Mouse (Mus musculus) CH12.LX (cell line): ENCODE results near the gene Zfp523. TPM values are rescaled to one million over a fixed set of nuclear protein-coding genes. Genes with fewer than 3 reads are reported as not detected.

Experiments used
- DNase-seq: peaks from one replicate; pipeline ENCODE4 v3.0.0-alpha.2; 2013; ENCODE audit errors: extremely low read depth
- H3K27ac ChIP-seq: 2 replicates; pipeline ENCODE4 v1.5.1; 2012; ENCODE audit warnings: low read depth, mild to moderate bottlenecking, control low read depth, moderate library complexity; ENCODE audit not compliant: insufficient read depth
- H3K27me3 ChIP-seq: replicated peaks from 2 replicates; pipeline ENCODE3; 2012; ENCODE audit warnings: inconsistent platforms
- H3K36me3 ChIP-seq, 2 experiments: replicated peaks in 1 of 2; 2 replicates each; pipeline versions ENCODE3 to v1.6.1; 2012; ENCODE audit warnings: inconsistent platforms in 1 of 2, low read length in 1 of 2, mild to moderate bottlenecking in 1 of 2, mixed read lengths in 1 of 2, moderate library complexity in 1 of 2; ENCODE audit not compliant: control insufficient read depth in 1 of 2, insufficient read depth in 1 of 2
- H3K4me1 ChIP-seq, 2 experiments: 2 replicates each; pipeline ENCODE4 v1.6.1; 2012; ENCODE audit warnings: inconsistent platforms in 1 of 2, moderate library complexity in 1 of 2; ENCODE audit not compliant: insufficient read depth in 2 of 2, control insufficient read depth in 1 of 2
- H3K4me2 ChIP-seq: 2 replicates; pipeline ENCODE4 v1.6.1; 2012; ENCODE audit warnings: low read depth, mild to moderate bottlenecking, control low read depth; ENCODE audit not compliant: poor library complexity, insufficient read depth, severe bottlenecking
- H3K4me3 ChIP-seq, 3 experiments: fragments of 150-350 bp in 1 of 3; sonication (generic) in 1 of 3; replicated peaks in 1 of 3; 2 replicates each; pipeline versions ENCODE3 to v1.5.1; 2011 to 2012; ENCODE audit warnings: low read depth in 2 of 3, low read length in 2 of 3, mild to moderate bottlenecking in 2 of 3, moderate library complexity in 2 of 3, control low read depth in 1 of 3, improper control_type of control experiment in 1 of 3, inconsistent platforms in 1 of 3, mixed read lengths in 1 of 3; ENCODE audit not compliant: poor library complexity in 1 of 3
- H3K79me2 ChIP-seq: replicated peaks from 2 replicates; pipeline ENCODE4 v1.6.1; 2012; ENCODE audit warnings: mild to moderate bottlenecking, moderate library complexity; ENCODE audit not compliant: control insufficient read depth, poor library complexity, insufficient read depth, severe bottlenecking; ENCODE audit errors: extremely low read depth
- H3K9ac ChIP-seq: 2 replicates; pipeline ENCODE4 v1.6.1; 2012; ENCODE audit warnings: low read depth, mild to moderate bottlenecking, control low read depth, moderate library complexity; ENCODE audit not compliant: insufficient read depth
- H3K9me3 ChIP-seq: replicated peaks from 2 replicates; pipeline ENCODE3; 2012; ENCODE audit warnings: low read length, inconsistent platforms, mixed read lengths
- BHLHE40 ChIP-seq: IDR thresholded peaks from 2 replicates; pipeline ENCODE4 v1.6.1; 2011; ENCODE audit warnings: mild to moderate bottlenecking, low read depth, low read length, improper control_type of control experiment
- CHD1 ChIP-seq: IDR thresholded peaks from 2 replicates; pipeline ENCODE4 v1.6.1; 2012; ENCODE audit warnings: low read depth, low read length, improper control_type of control experiment, inconsistent platforms
- CHD2 ChIP-seq: IDR thresholded peaks from 2 replicates; pipeline ENCODE4 v1.6.1; 2011; ENCODE audit warnings: low read length, improper control_type of control experiment
- CTCF ChIP-seq, 2 experiments: IDR thresholded peaks in 1 of 2; conservative IDR thresholded peaks in 1 of 2; 2 replicates each; pipeline ENCODE4 v1.5.1; 2011 to 2012; ENCODE audit warnings: low read depth in 2 of 2, low read length in 2 of 2, improper control_type of control experiment in 1 of 2, inconsistent platforms in 1 of 2, mild to moderate bottlenecking in 1 of 2, moderate library complexity in 1 of 2
- E2F4 ChIP-seq: IDR thresholded peaks from 2 replicates; pipeline ENCODE4 v1.6.1; 2011; ENCODE audit warnings: low read depth, low read length, improper control_type of control experiment; ENCODE audit not compliant: insufficient replicate concordance
- ELF1 ChIP-seq: IDR thresholded peaks from 2 replicates; pipeline ENCODE4 v1.6.1; 2014; ENCODE audit warnings: low read depth, mild to moderate bottlenecking, inconsistent platforms, low read length, improper control_type of control experiment
- EP300 ChIP-seq: IDR thresholded peaks from 2 replicates; pipeline ENCODE4 v1.6.1; 2011; ENCODE audit warnings: low read length, improper control_type of control experiment
- ETS1 ChIP-seq: conservative IDR thresholded peaks from 2 replicates; pipeline ENCODE4 v1.6.1; 2012; ENCODE audit warnings: low read depth, mild to moderate bottlenecking, inconsistent platforms, low read length, improper control_type of control experiment, moderate library complexity
- GABPA ChIP-seq: IDR thresholded peaks from 2 replicates; pipeline ENCODE4 v1.6.1; 2012; ENCODE audit warnings: low read depth, low read length, improper control_type of control experiment, inconsistent platforms; ENCODE audit not compliant: insufficient replicate concordance
- HCFC1 ChIP-seq: IDR thresholded peaks from 2 replicates; pipeline ENCODE4 v1.6.1; 2012; ENCODE audit warnings: low read depth, mild to moderate bottlenecking, inconsistent platforms, low read length, improper control_type of control experiment
- IRF4 ChIP-seq: IDR thresholded peaks from 2 replicates; pipeline ENCODE4 v1.6.1; 2014; ENCODE audit warnings: low read depth, mild to moderate bottlenecking, inconsistent platforms, low read length, improper control_type of control experiment
- JUN ChIP-seq: IDR thresholded peaks from 2 replicates; pipeline ENCODE4 v1.6.1; 2011; ENCODE audit warnings: low read depth, mild to moderate bottlenecking, low read length, improper control_type of control experiment, moderate library complexity; ENCODE audit not compliant: insufficient read depth
- JUND ChIP-seq: conservative IDR thresholded peaks from 2 replicates; pipeline ENCODE4 v1.6.1; 2011; ENCODE audit warnings: low read depth, low read length, improper control_type of control experiment
- KAT2A ChIP-seq: IDR thresholded peaks from 2 replicates; pipeline ENCODE4 v1.6.1; 2012; ENCODE audit warnings: low read length, improper control_type of control experiment, inconsistent platforms; ENCODE audit not compliant: insufficient replicate concordance
- MAFK ChIP-seq: IDR thresholded peaks from 2 replicates; pipeline ENCODE4 v1.6.1; 2011; ENCODE audit warnings: low read length, improper control_type of control experiment; ENCODE audit not compliant: insufficient replicate concordance
- MAX ChIP-seq: IDR thresholded peaks from 2 replicates; pipeline ENCODE4 v1.6.1; 2011; ENCODE audit warnings: low read length, improper control_type of control experiment
- MAZ ChIP-seq: IDR thresholded peaks from 2 replicates; pipeline ENCODE4 v1.6.1; 2012; ENCODE audit warnings: low read depth, mild to moderate bottlenecking, inconsistent platforms, low read length, improper control_type of control experiment, moderate library complexity
- MEF2A ChIP-seq: IDR thresholded peaks from 2 replicates; pipeline ENCODE4 v1.6.1; 2014; ENCODE audit warnings: low read depth, mild to moderate bottlenecking, inconsistent platforms, low read length, improper control_type of control experiment, borderline replicate concordance
- MYC ChIP-seq: IDR thresholded peaks from 2 replicates; pipeline ENCODE4 v1.6.1; 2011; ENCODE audit warnings: low read depth, mild to moderate bottlenecking, improper control_type of control experiment, low read length
- NELFE ChIP-seq: IDR thresholded peaks from 2 replicates; pipeline ENCODE4 v1.6.1; 2011; ENCODE audit warnings: low read depth, low read length, improper control_type of control experiment
- NRF1 ChIP-seq: IDR thresholded peaks from 2 replicates; pipeline ENCODE4 v1.6.1; 2014; ENCODE audit warnings: low read depth, mild to moderate bottlenecking, inconsistent platforms, low read length, improper control_type of control experiment, moderate library complexity
- PAX5 ChIP-seq: IDR thresholded peaks from 2 replicates; pipeline ENCODE4 v1.6.1; 2012; ENCODE audit warnings: low read length, inconsistent platforms, mixed read lengths
- POLR2A ChIP-seq: IDR thresholded peaks from 2 replicates; pipeline ENCODE4 v1.6.1; 2011; ENCODE audit warnings: low read depth, mild to moderate bottlenecking, improper control_type of control experiment, low read length
- POLR2AphosphoS2 ChIP-seq: IDR thresholded peaks from 2 replicates; pipeline ENCODE4 v1.6.1; 2011; ENCODE audit warnings: low read depth, low read length, improper control_type of control experiment
- RAD21 ChIP-seq: IDR thresholded peaks from 2 replicates; pipeline ENCODE4 v1.6.1; 2011; ENCODE audit warnings: low read depth, mild to moderate bottlenecking, low read length, improper control_type of control experiment, moderate library complexity
- RCOR1 ChIP-seq: conservative IDR thresholded peaks from 2 replicates; pipeline ENCODE4 v1.6.1; 2012; ENCODE audit warnings: low read depth, mild to moderate bottlenecking, inconsistent platforms, low read length, improper control_type of control experiment
- SIN3A ChIP-seq: IDR thresholded peaks from 2 replicates; pipeline ENCODE4 v1.6.1; 2012; ENCODE audit warnings: low read length, improper control_type of control experiment, inconsistent platforms
- SMC3 ChIP-seq: IDR thresholded peaks from 2 replicates; pipeline ENCODE4 v1.6.1; 2011; ENCODE audit warnings: low read depth, low read length, improper control_type of control experiment
- TBP ChIP-seq: conservative IDR thresholded peaks from 2 replicates; pipeline ENCODE4 v1.6.1; 2011; ENCODE audit warnings: low read depth, low read length, improper control_type of control experiment
- TCF12 ChIP-seq: IDR thresholded peaks from 2 replicates; pipeline ENCODE4 v1.6.1; 2014; ENCODE audit warnings: low read depth, mild to moderate bottlenecking, inconsistent platforms, low read length, improper control_type of control experiment
- UBTF ChIP-seq: IDR thresholded peaks from 2 replicates; pipeline ENCODE4 v1.6.1; 2012; ENCODE audit warnings: low read depth, mild to moderate bottlenecking, inconsistent platforms, low read length, improper control_type of control experiment, moderate library complexity
- USF1 ChIP-seq: IDR thresholded peaks from 2 replicates; pipeline ENCODE4 v1.6.1; 2014; ENCODE audit warnings: low read depth, mild to moderate bottlenecking, inconsistent platforms, low read length, improper control_type of control experiment
- USF2 ChIP-seq: conservative IDR thresholded peaks from 2 replicates; pipeline ENCODE4 v1.6.1; 2011; ENCODE audit warnings: low read depth, low read length, improper control_type of control experiment
- ZC3H11A ChIP-seq: IDR thresholded peaks from 2 replicates; pipeline ENCODE4 v1.6.1; 2012; ENCODE audit warnings: low read depth, mild to moderate bottlenecking, inconsistent platforms, low read length, improper control_type of control experiment
- ZKSCAN1 ChIP-seq: IDR thresholded peaks from 2 replicates; pipeline ENCODE4 v1.6.1; 2012; ENCODE audit warnings: low read depth, inconsistent platforms, low read length, improper control_type of control experiment, borderline replicate concordance
- ZMIZ1 ChIP-seq: IDR thresholded peaks from 2 replicates; pipeline ENCODE4 v1.6.1; 2012; ENCODE audit warnings: low read depth, mild to moderate bottlenecking, inconsistent platforms, low read length, improper control_type of control experiment
- ZNF384 ChIP-seq: IDR thresholded peaks from 2 replicates; pipeline ENCODE4 v1.6.1; 2012; ENCODE audit warnings: low read depth, low read length, improper control_type of control experiment, inconsistent platforms
- dilution Hi-C: fragments of 300-500 bp; cut with MboI; formaldehyde crosslinking; loops from 2 replicates; pipeline ENCODE4 v1.14.3; 2020; ENCODE audit warnings: low sequenced_read_pairs; ENCODE audit not compliant: extremely low pct_unique_long_range_greater_than_20kb, extremely low pct_ligation_motif_present
- in situ Hi-C: fragments of 300-500 bp; cut with MboI; formaldehyde crosslinking; loops from 3 replicates; pipeline ENCODE4 v1.14.3; 2019; ENCODE audit warnings: low sequenced_read_pairs, low pct_ligation_motif_present, low pct_unique_long_range_greater_than_20kb, mixed read lengths
- polyA plus RNA-seq: library from polyadenylated mRNA; unstranded; fragments of >175 nt; gene quantifications from 2 replicates; pipeline ENCODE4 v1.2.1, GENCODE M21; 2012; ENCODE audit warnings: low read depth; ENCODE audit not compliant: insufficient read length
- total RNA-seq, 2 experiments: library from RNA; depleted of rRNA; stranded (reverse); fragments of 300-350 nt in 1 of 2; fragments of >200 nt in 1 of 2; gene quantifications; 2 replicates each; pipeline ENCODE4 v1.2.3; 2012 to 2014

Gene Zfp523
- total and polyA plus RNA-seq, 3 experiments: 2.5 to 14.7 (median 10.1) TPM

DNA sequence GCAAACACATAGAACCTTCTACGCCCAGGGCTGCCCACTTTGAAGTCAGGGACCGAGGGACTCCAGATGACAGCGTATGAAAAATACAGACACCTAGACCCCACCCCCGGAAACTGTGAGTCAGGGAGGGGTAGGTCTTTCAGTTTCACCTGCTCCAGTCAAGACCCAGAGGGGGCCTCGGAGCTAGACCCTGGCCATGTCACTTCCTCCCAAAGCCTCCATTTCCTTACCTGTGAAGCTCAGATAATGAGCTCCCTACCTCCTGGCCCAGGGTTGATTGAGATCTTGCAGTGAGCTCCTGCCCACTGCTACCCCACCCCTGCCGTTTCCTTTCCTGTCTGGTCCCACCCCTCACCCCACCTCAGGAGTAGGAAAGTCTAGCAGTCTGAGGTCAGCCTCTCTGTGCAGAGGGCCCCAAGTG is 35.0 kb downstream of the Zfp523 start:
- in situ Hi-C loops (loop anchor here (25.0 kb wide), 1 partner anchor 300 kb away; the partner anchor contains the start of gene Fkbp5), dilution Hi-C loops (no loop called here)
- TF ChIP-seq GABPA (no peak), POLR2AphosphoS2 (no peak), EP300 (no peak), CHD1 (no peak), ETS1 (peak; percentile 54; the same call in 1 of the 2 replicates), MAZ (no peak), ZMIZ1 (no peak), TCF12 (no peak), ZNF384 (no peak), E2F4 (no peak), RCOR1 (no peak), CTCF (conservative IDR thresholded peaks at IDR 0.05 in 1 of 2, IDR thresholded peaks at IDR 0.05 in 1 of 2; ENCODE audit: low read depth in 2 of 2, low read length in 2 of 2) (no peak), MAX (no peak), KAT2A (no peak), MEF2A (0 out of 2 replicates have a peak, but pooled peaks have one; percentile 23), USF2 (no peak), JUN (peak; percentile 62), BHLHE40 (no peak), RAD21 (no peak), JUND (peak; percentile 75), PAX5 (no peak), SIN3A (0 out of 2 replicates have a peak, but pooled peaks have one; percentile 21), ELF1 (peak; percentile 48; the same call in 1 of the 2 replicates), ZC3H11A (no peak), USF1 (no peak), MYC (no peak), SMC3 (no peak), NELFE (no peak), HCFC1 (peak; percentile 35; the same call in 1 of the 2 replicates), CHD2 (no peak), UBTF (no peak), MAFK (no peak), TBP (no peak), NRF1 (no peak), ZKSCAN1 (no peak), POLR2A (peak; percentile 46; the same call in 1 of the 2 replicates), IRF4 (peak; percentile 72)
- Histone ChIP-seq H3K4me1 (peaks cover 20 to 45% of the 10 kb centered on the region in 2 experiments), H3K79me2 (peaks cover 34% of the 10 kb centered on the region), H3K4me2 (peak overlapping the region; percentile 55), H3K9me3 (no peaks in the 10 kb centered on the region), H3K9ac (peak overlapping the region; percentile 5; the same call in 1 of the 2 replicates), H3K4me3 (peak overlapping the region in 1 of 3 experiments; percentile 23), H3K36me3 (peaks cover 13 to 52% of the 10 kb centered on the region in 2 experiments), H3K27me3 (no peaks in the 10 kb centered on the region), H3K27ac (peak overlapping the region; percentile 81)
- DNase-seq: peak; percentile 79
